7 mouse cellular contexts compared by ENCODE assay signal in genomic region chr15:81693366-81693966, GRCm38 (mm10). TPM values are rescaled to one million over a fixed set of nuclear protein-coding genes. Genes with fewer than 3 reads are reported as not detected.
DNase-seq lines count a peak whose midpoint lies in the region; ATAC-seq and TF ChIP-seq lines count a peak whose summit lies in the region.

No protein-coding gene starts in this region.

- ATAC-seq in embryonic facial prominence, embryonic 14.5 days (ENCODE audit: low read depth) = peak; percentile 24; the same call in 1 of the 2 replicates
- ATAC-seq in intestine, embryonic 14.5 days (replicated peaks; ENCODE audit: low FRiP score, low TSS enrichment, low read depth) = no peak; the same call in none of the 2 replicates
- no peak for ATAC-seq in neural tube, embryonic 12.5 days (ENCODE audit: low FRiP score, low read depth)

- H3K4me3 ChIP-seq in lung, adult 2 months (replicated peaks; ENCODE audit: extremely low read depth, low read depth, low read length) = peak overlapping the region; percentile 40
- peak overlapping the region; percentile 61 for H3K4me3 ChIP-seq in embryonic facial prominence, embryonic 14.5 days (ENCODE audit: low read depth, low read length)
- H3K4me3 ChIP-seq in intestine, embryonic 14.5 days (ENCODE audit: low read depth, low read length) = peak overlapping the region; percentile 52
- H3K4me3 ChIP-seq in neural tube, embryonic 12.5 days = peak overlapping the region; percentile 55

- no peak for TF ChIP-seq CTCF in lung, adult 2 months (IDR thresholded peaks at IDR 0.05; ENCODE audit: insufficient read depth, low read length)

- WGBS in lung, adult 2 months = 6% methylated on average over 41 of the region's 41 CpGs
- 6% methylated on average over 33 of the region's 41 CpGs for WGBS in embryonic facial prominence, embryonic 14.5 days
- 2% methylated on average over 41 of the region's 41 CpGs for WGBS in intestine, embryonic 14.5 days
- WGBS in neural tube, embryonic 12.5 days = 4% methylated on average over 41 of the region's 41 CpGs

- peak overlapping the region; percentile 92 for H3K4me2 ChIP-seq in embryonic facial prominence, embryonic 14.5 days (ENCODE audit: low read depth, low read length)
- H3K4me2 ChIP-seq in intestine, embryonic 14.5 days (ENCODE audit: low read length) = peak overlapping the region; percentile 75
- peak overlapping the region; percentile 99 for H3K4me2 ChIP-seq in neural tube, embryonic 12.5 days (replicated peaks)

- H3K27ac ChIP-seq in embryonic facial prominence, embryonic 14.5 days (replicated peaks; ENCODE audit: low read depth, low read length) = no peak overlapping the region
- no peak overlapping the region for H3K27ac ChIP-seq in intestine, embryonic 14.5 days (ENCODE audit: low read depth)
- H3K27ac ChIP-seq in neural tube, embryonic 12.5 days = no peak overlapping the region

- TF ChIP-seq POLR2A in lung, adult 2 months (IDR thresholded peaks at IDR 0.05; ENCODE audit: borderline replicate concordance, extremely low read depth, low read depth, low read length) = no peak

- no peak for DNase-seq in lung, adult 2 months
- no peak for DNase-seq in lung, postnatal 10 days
- DNase-seq in embryonic facial prominence, embryonic 14.5 days (ENCODE audit: low spot score) = no peak
- DNase-seq in intestine, embryonic 14.5 days (ENCODE audit: low spot score) = no peak
- DNase-seq in thymus, adult 18-20 months = no peak
- DNase-seq in thymus, postnatal 25 days = no peak

- H3K4me1 ChIP-seq in lung, adult 2 months (ENCODE audit: control insufficient read depth, insufficient read depth, low read length) = peaks cover 2% of the 10 kb centered on the region; the same call in 1 of the 2 replicates
- 0 out of 2 replicates have a peak, but pooled peaks cover 5% of the 10 kb centered on the region for H3K4me1 ChIP-seq in embryonic facial prominence, embryonic 14.5 days (ENCODE audit: control insufficient read depth, insufficient read depth, low read length)
- H3K4me1 ChIP-seq in intestine, embryonic 14.5 days (replicated peaks; ENCODE audit: control insufficient read depth, insufficient read depth, low read length) = 0 out of 2 replicates have a peak, but pooled peaks cover 5% of the 10 kb centered on the region
- peaks cover 25% of the 10 kb centered on the region for H3K4me1 ChIP-seq in neural tube, embryonic 12.5 days

- H3K27me3 ChIP-seq in embryonic facial prominence, embryonic 14.5 days (replicated peaks; ENCODE audit: control insufficient read depth, insufficient read depth, low read length) = peaks cover 38% of the 10 kb centered on the region
- H3K27me3 ChIP-seq in intestine, embryonic 14.5 days (replicated peaks; ENCODE audit: control insufficient read depth, insufficient read depth, low read length) = peaks cover 38% of the 10 kb centered on the region
- peaks cover 55% of the 10 kb centered on the region for H3K27me3 ChIP-seq in neural tube, embryonic 12.5 days (replicated peaks)

- peak overlapping the region; percentile 77 for H3K9ac ChIP-seq in embryonic facial prominence, embryonic 14.5 days (ENCODE audit: low read depth, low read length)
- H3K9ac ChIP-seq in intestine, embryonic 14.5 days (ENCODE audit: low read length) = peak overlapping the region; percentile 55
- peak overlapping the region; percentile 74 for H3K9ac ChIP-seq in neural tube, embryonic 12.5 days

- no peaks in the 10 kb centered on the region for H3K9me3 ChIP-seq in embryonic facial prominence, embryonic 14.5 days (ENCODE audit: control insufficient read depth, low read length)
- H3K9me3 ChIP-seq in intestine, embryonic 14.5 days (ENCODE audit: control insufficient read depth, low read length) = no peaks in the 10 kb centered on the region
- no peaks in the 10 kb centered on the region for H3K9me3 ChIP-seq in neural tube, embryonic 12.5 days

- H3K36me3 ChIP-seq in embryonic facial prominence, embryonic 14.5 days (ENCODE audit: control insufficient read depth, insufficient read depth, low read length) = no peaks in the 10 kb centered on the region; the same call in 1 of the 2 replicates
- H3K36me3 ChIP-seq in intestine, embryonic 14.5 days (ENCODE audit: control insufficient read depth, insufficient read depth, low read length) = no peaks in the 10 kb centered on the region
- H3K36me3 ChIP-seq in neural tube, embryonic 12.5 days = peaks cover under 1% of the 10 kb centered on the region; the same call in 1 of the 2 replicates

RNA-seq across cellular contexts. Expression of gene Chadl, which starts 3.6 kb away (rescaled TPM):
- 3.5 and 6.5 TPM in 2 replicates for polyA plus RNA-seq in lung, adult 2 months (2012; rRNA removed)
- polyA plus RNA-seq in embryonic facial prominence, embryonic 14.5 days (2014; fragmentation: Nextera tagmentation; extraction: Ambion mirVana) = 11.5 and 14.7 TPM in 2 replicates
- polyA plus RNA-seq in intestine, embryonic 14.5 days (2014; fragmentation: Nextera tagmentation; extraction: Ambion mirVana) = 4.7 and 5.1 TPM in 2 replicates
- polyA plus RNA-seq in neural tube, embryonic 12.5 days (2016; fragmentation: Nextera tagmentation; extraction: Ambion mirVana) = 5.9 and 6.4 TPM in 2 replicates

RNA-seq across cellular contexts. Expression of gene L3mbtl2, which starts 29.8 kb away (rescaled TPM):
- polyA plus RNA-seq in lung, adult 2 months (2012; rRNA removed) = 11.7 and 16.9 TPM in 2 replicates
- 15.5 and 17.0 TPM in 2 replicates for polyA plus RNA-seq in embryonic facial prominence, embryonic 14.5 days (2014; fragmentation: Nextera tagmentation; extraction: Ambion mirVana)
- polyA plus RNA-seq in intestine, embryonic 14.5 days (2014; fragmentation: Nextera tagmentation; extraction: Ambion mirVana) = 23.4 and 24.5 TPM in 2 replicates
- polyA plus RNA-seq in neural tube, embryonic 12.5 days (2016; fragmentation: Nextera tagmentation; extraction: Ambion mirVana) = 27.8 and 28.5 TPM in 2 replicates

RNA-seq across cellular contexts. Expression of gene Zc3h7b, which starts 51.4 kb away (rescaled TPM):
- polyA plus RNA-seq in lung, adult 2 months (2012; rRNA removed) = 47.5 and 52.4 TPM in 2 replicates
- polyA plus RNA-seq in embryonic facial prominence, embryonic 14.5 days (2014; fragmentation: Nextera tagmentation; extraction: Ambion mirVana) = 28.7 and 35.2 TPM in 2 replicates
- polyA plus RNA-seq in intestine, embryonic 14.5 days (2014; fragmentation: Nextera tagmentation; extraction: Ambion mirVana) = 30.9 and 31.2 TPM in 2 replicates
- 40.3 and 48.3 TPM in 2 replicates for polyA plus RNA-seq in neural tube, embryonic 12.5 days (2016; fragmentation: Nextera tagmentation; extraction: Ambion mirVana)

RNA-seq across cellular contexts. Expression of gene Rangap1, which starts 51.9 kb away (rescaled TPM):
- 19.7 and 26.5 TPM in 2 replicates for polyA plus RNA-seq in lung, adult 2 months (2012; rRNA removed)
- polyA plus RNA-seq in embryonic facial prominence, embryonic 14.5 days (2014; fragmentation: Nextera tagmentation; extraction: Ambion mirVana) = 73.7 and 90.1 TPM in 2 replicates
- 106 and 113 TPM in 2 replicates for polyA plus RNA-seq in intestine, embryonic 14.5 days (2014; fragmentation: Nextera tagmentation; extraction: Ambion mirVana)
- 134 and 140 TPM in 2 replicates for polyA plus RNA-seq in neural tube, embryonic 12.5 days (2016; fragmentation: Nextera tagmentation; extraction: Ambion mirVana)
